Mouse (Mus musculus) brain, embryonic 14.5 days (tissue): ENCODE results near the gene Ddx56.

ENCODE experiments used
- CTCF ChIP-seq: fragments of 200-500 bp; IDR thresholded peaks from 2 replicates; pipeline ENCODE4 v1.5.1; 2012; ENCODE audit warnings: inconsistent platforms, mild to moderate bottlenecking, moderate library complexity, borderline replicate concordance; ENCODE audit not compliant: insufficient read depth, insufficient read length; ENCODE audit errors: extremely low read depth
- POLR2A ChIP-seq: fragments of 200-500 bp; IDR thresholded peaks from 2 replicates; pipeline ENCODE4 v1.6.1; 2012; ENCODE audit warnings: mild to moderate bottlenecking, inconsistent platforms, borderline replicate concordance; ENCODE audit not compliant: poor library complexity, insufficient read depth, insufficient read length, severe bottlenecking; ENCODE audit errors: extremely low read depth

GRCm38 (mm10) chr11:6299435-6299834, 31.9 kb upstream of the Ddx56 start:
- TF ChIP-seq CTCF (no peak), POLR2A (no peak)
